Mouse (Mus musculus): ENCODE results near the gene Ly6g6e.

The Ly6g6e gene

GRCm38 (mm10) chr17:35077285-35077684 lies 583 bp downstream of the Ly6g6e start:
- peak in 1 of 2 experiments; percentile 29 for DNase-seq

GRCm38 (mm10) chr17:35077786-35078233 lies 1.1 kb downstream of the Ly6g6e start, which contains the start of gene Ly6g6d:
Gene Ly6g6d (minus strand): TSS chr17:35078065.
- DNase-seq = peak; percentile 65 to 72

- DNase-seq = no peak
Observed at GRCm38 (mm10) chr17:35079778-35080177, 3.1 kb downstream of the Ly6g6e start.

GRCm38 (mm10) chr17:35080248-35080647 lies 3.5 kb downstream of the Ly6g6e start:
- no peak for DNase-seq

- no peak for DNase-seq
Observed at GRCm38 (mm10) chr17:35080710-35081109, 4.0 kb downstream of the Ly6g6e start.

GRCm38 (mm10) chr17:35082841-35083576 lies 6.3 kb downstream of the Ly6g6e start:
- DNase-seq = peak; percentile 74 to 82

GRCm38 (mm10) chr17:35083929-35084497 lies 7.3 kb downstream of the Ly6g6e start:
- no peak for DNase-seq

GRCm38 (mm10) chr17:35085208-35085865 lies 8.6 kb downstream of the Ly6g6e start, which contains the start of gene Ly6g6f:
Gene Ly6g6f (minus strand): TSS chr17:35085610.
- DNase-seq = no peak

- DNase-seq = no peak
Observed at GRCm38 (mm10) chr17:35088151-35088550, 11.4 kb downstream of the Ly6g6e start.

GRCm38 (mm10) chr17:35088825-35089644 lies 12.3 kb downstream of the Ly6g6e start, which contains the start of gene Abhd16a:
Gene Abhd16a (plus strand): TSS chr17:35089263.
- DNase-seq = peak; percentile 97

GRCm38 (mm10) chr17:35090166-35090932 lies 13.6 kb downstream of the Ly6g6e start:
- peak; percentile 83 to 92 for DNase-seq

- DNase-seq = no peak
Observed at GRCm38 (mm10) chr17:35092403-35093198, 15.9 kb downstream of the Ly6g6e start.

- DNase-seq = no peak
Observed at GRCm38 (mm10) chr17:35094475-35095365, 18.0 kb downstream of the Ly6g6e start.

- peak in 1 of 2 experiments; percentile 58 for DNase-seq
Observed at GRCm38 (mm10) chr17:35096597-35096996, 19.9 kb downstream of the Ly6g6e start.

GRCm38 (mm10) chr17:35097164-35097655 lies 20.5 kb downstream of the Ly6g6e start:
- DNase-seq = peak; percentile 74 to 75

- DNase-seq = peak in 1 of 2 experiments; percentile 22
Observed at GRCm38 (mm10) chr17:35100196-35100765, 23.6 kb downstream of the Ly6g6e start.

GRCm38 (mm10) chr17:35101161-35101560 lies 24.5 kb downstream of the Ly6g6e start:
- DNase-seq = peak in 1 of 2 experiments; percentile 37

GRCm38 (mm10) chr17:35102299-35102698 lies 25.6 kb downstream of the Ly6g6e start:
- DNase-seq = peak in 1 of 2 experiments; percentile 47

- DNase-seq = peak in 1 of 2 experiments; percentile 37
Observed at GRCm38 (mm10) chr17:35103221-35103690, 26.6 kb downstream of the Ly6g6e start.

Data from cerebellum, adult 18-20 months (tissue).